Mouse (Mus musculus) kidney, adult 2 months (tissue): Measurements from ENCODE around the gene Sgcd.

Experiments used
- CTCF ChIP-seq: fragments of 200-500 bp; conservative IDR thresholded peaks from 2 replicates; pipeline ENCODE4 v1.5.1; 2011; ENCODE audit warnings: low read depth, mild to moderate bottlenecking, control low read depth, low read length, moderate library complexity, mixed read lengths; ENCODE audit not compliant: insufficient read depth, insufficient read length
- POLR2A ChIP-seq: fragments of 200-500 bp; IDR thresholded peaks from one replicate; pipeline ENCODE4 v1.6.1; 2011; ENCODE audit warnings: low read depth, low read length, control low read depth

DNA sequence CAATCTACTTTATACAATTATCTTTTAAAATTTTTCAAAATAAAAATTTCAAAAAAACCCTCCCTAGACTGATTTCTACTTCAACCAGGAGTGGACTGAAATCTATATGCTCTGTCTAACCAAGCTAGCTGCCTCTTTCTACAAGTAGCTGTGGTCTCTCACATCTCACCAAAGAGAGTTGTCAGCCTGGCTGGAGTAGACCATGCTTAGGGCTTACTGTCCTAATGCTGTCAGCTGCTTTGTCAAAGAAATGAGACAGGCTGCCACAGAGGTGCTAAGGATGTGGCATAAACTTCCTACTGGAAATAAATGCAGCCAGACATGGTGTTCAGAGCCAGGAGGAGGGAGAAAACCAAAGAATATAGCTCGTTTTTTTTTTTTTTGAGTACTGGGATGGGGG is 760.5 kb downstream of the Sgcd start:
- no peak for TF ChIP-seq POLR2A
- no peak for TF ChIP-seq CTCF
